In genomic region chr6:125119387-125119786, GRCm38 (mm10) we compare ENCODE assay signal across 19 mouse cellular contexts.
"Had no signal": no experiment of that assay in that cellular context is flagged by ENCODE, and none has a peak within 500 bp of the region (broad histone marks: within the 10 kb centered on the region; RNA-seq: fewer than 3 reads in every experiment).

No protein-coding gene starts in this region.

- H3K4me1 ChIP-seq: intestine, embryonic 15.5 days; liver, embryonic 13.5 days; midbrain, embryonic 12.5 days; midbrain, embryonic 15.5 days; neural tube, embryonic 12.5 days; neural tube, embryonic 15.5 days had no signal

- ATAC-seq: intestine, embryonic 15.5 days; lung, postnatal 0 days; midbrain, embryonic 15.5 days had no signal

- H3K4me3 ChIP-seq: intestine, embryonic 15.5 days; left cerebral cortex, adult 2 months; liver, embryonic 13.5 days; midbrain, embryonic 12.5 days; midbrain, embryonic 15.5 days; neural tube, embryonic 12.5 days; neural tube, embryonic 15.5 days had no signal

- DNase-seq: layer of hippocampus, postnatal 36 days; liver, embryonic 13.5 days; lung, embryonic 14.5 days; right cerebral cortex, adult 18-20 months; right cerebral cortex, postnatal 14 days; right cerebral cortex, postnatal 4 days; thymus, adult 2 months; thymus, postnatal 14 days; thymus, postnatal 4 days had no signal

- H3K27ac ChIP-seq: intestine, embryonic 15.5 days; kidney, postnatal 0 days; left cerebral cortex, adult 2 months; liver, embryonic 13.5 days; macrophage; midbrain, embryonic 12.5 days; midbrain, embryonic 15.5 days; neural tube, embryonic 12.5 days; neural tube, embryonic 15.5 days; stomach, postnatal 0 days had no signal

- H3K9ac ChIP-seq: intestine, embryonic 15.5 days; liver, embryonic 13.5 days; lung, embryonic 14.5 days; midbrain, embryonic 12.5 days; midbrain, embryonic 15.5 days; neural tube, embryonic 12.5 days; neural tube, embryonic 15.5 days had no signal

- H3K4me2 ChIP-seq: intestine, embryonic 15.5 days; liver, embryonic 13.5 days; lung, embryonic 14.5 days; midbrain, embryonic 12.5 days; midbrain, embryonic 15.5 days; neural tube, embryonic 12.5 days; neural tube, embryonic 15.5 days had no signal

- H3K9me3 ChIP-seq: intestine, embryonic 15.5 days; liver, embryonic 13.5 days; midbrain, embryonic 12.5 days; midbrain, embryonic 15.5 days; neural tube, embryonic 12.5 days; neural tube, embryonic 15.5 days had no signal

- H3K27me3 ChIP-seq: intestine, embryonic 15.5 days; liver, embryonic 13.5 days; midbrain, embryonic 12.5 days; midbrain, embryonic 15.5 days; neural tube, embryonic 12.5 days; neural tube, embryonic 15.5 days had no signal
